Mouse (Mus musculus) stomach, postnatal 0 days (tissue): ENCODE measurements at regions not wholly inside any gene's neighbourhood (a gene's known extent, or its start where the extent isn't known, plus 50 kb on each side); places are given as distances from the start of the nearest gene placed in this dataset.

Source experiments
- CTCF ChIP-seq: IDR thresholded peaks from 2 replicates; pipeline ENCODE4 v1.5.1; 2016; ENCODE audit warnings: antibody characterized with exemption, low read depth, mild to moderate bottlenecking, moderate library complexity
- EP300 ChIP-seq: optimal IDR thresholded peaks from 2 replicates; pipeline ENCODE3; 2016; ENCODE audit warnings: antibody characterized with exemption

DNA sequence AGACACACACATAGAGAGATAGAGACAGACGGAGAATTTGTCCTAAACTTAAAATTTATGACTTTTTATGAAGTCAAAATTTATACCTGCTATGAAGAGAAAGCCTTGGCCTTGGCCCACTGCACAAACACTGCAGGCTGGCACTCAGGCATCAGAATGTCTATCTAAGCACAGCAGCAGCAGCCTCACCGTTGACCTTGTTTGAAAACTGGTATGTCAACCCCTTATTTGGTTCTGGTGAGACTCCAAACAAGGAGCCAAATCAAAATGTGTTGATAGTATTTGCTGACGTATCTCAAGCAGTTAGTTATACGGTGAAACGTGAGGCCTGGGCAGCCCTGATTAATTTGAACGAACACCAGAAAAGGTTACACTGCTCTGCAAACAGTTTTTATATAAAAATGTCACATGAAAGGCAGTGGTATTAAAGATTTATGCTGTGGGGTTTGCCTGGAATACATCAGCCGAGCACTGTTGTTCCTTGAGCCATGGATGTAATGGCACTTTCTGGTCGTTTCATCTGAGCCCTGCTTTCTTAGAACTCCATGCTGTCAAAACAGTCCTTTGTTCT, 97.1 kb upstream of the Gm9747 start:
- TF ChIP-seq CTCF (no peak), EP300 (no peak)
